Mouse (Mus musculus) lung, adult 2 months (tissue): ENCODE measurements at regions not wholly inside any gene's neighbourhood (a gene's known extent, or its start where the extent isn't known, plus 50 kb on each side); places are given as distances from the start of the nearest gene placed in this dataset.

Source experiments
- CTCF ChIP-seq: fragments of 200-500 bp; IDR thresholded peaks from 2 replicates; pipeline ENCODE4 v1.5.1; 2011; ENCODE audit warnings: mild to moderate bottlenecking, low read length, control low read depth; ENCODE audit not compliant: insufficient read depth
- POLR2A ChIP-seq: fragments of 200-500 bp; IDR thresholded peaks from 2 replicates; pipeline ENCODE4 v1.6.1; 2011; ENCODE audit warnings: low read depth, mild to moderate bottlenecking, control low read depth, low read length, borderline replicate concordance; ENCODE audit errors: extremely low read depth

- TF ChIP-seq CTCF (no peak), POLR2A (no peak)
These were observed 166.9 kb upstream of the Klf3 start for GRCm38 (mm10) chr5:64636301-64636700.
